In the genomic region with DNA sequence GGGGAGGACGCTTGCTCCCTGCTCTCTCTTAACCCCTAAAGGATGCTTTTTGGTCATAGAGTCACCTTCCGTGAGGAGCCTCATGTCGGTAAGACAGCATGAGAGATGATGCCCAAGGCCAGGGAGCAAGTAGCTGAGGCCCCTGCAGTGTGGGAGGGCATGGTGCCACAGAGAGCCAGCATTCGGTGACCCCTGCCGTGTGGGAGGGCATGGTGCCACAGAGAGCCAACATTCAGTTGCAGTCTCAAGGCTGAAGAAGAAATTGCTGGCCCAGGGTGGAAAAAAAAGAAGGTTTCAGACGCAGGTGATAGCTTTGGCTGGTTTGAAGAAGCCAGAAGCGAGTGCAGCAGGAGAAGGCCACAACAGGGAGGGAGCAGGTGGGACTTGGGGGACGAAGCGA, we compare ENCODE assay signal across 27 mouse cellular contexts. TPM values are rescaled to one million over a fixed set of nuclear protein-coding genes. Genes with fewer than 3 reads are reported as not detected.
A peak's percentile ranks its signal among the peaks of the same experiment; 100 is the strongest.
DNase-seq lines count a peak whose midpoint lies in the region; ATAC-seq and TF ChIP-seq lines count a peak whose summit lies in the region.
"Had no signal": no experiment of that assay in that cellular context is flagged by ENCODE, and none has a peak within 500 bp of the region (broad histone marks: within the 10 kb centered on the region; RNA-seq: fewer than 3 reads in every experiment).

No protein-coding gene starts in this region.

- dilution Hi-C loops in CH12.LX (cut with MboI; ENCODE audit: extremely low pct_ligation_motif_present, extremely low pct_unique_long_range_greater_than_20kb, low sequenced_read_pairs) = no loop called here

- H3K27ac ChIP-seq in CH12.LX (ENCODE audit: insufficient read depth, low read depth) = peak overlapping the region; percentile 11
- peak overlapping the region; percentile 62 for H3K27ac ChIP-seq in cortical plate, adult 2 months (ENCODE audit: insufficient read depth, low read length)
- no peak overlapping the region for H3K27ac ChIP-seq in gastrocnemius, adult 2 months
- H3K27ac ChIP-seq in midbrain, embryonic 15.5 days = no peak overlapping the region
- H3K27ac ChIP-seq: embryonic facial prominence, embryonic 10.5 days; embryonic facial prominence, embryonic 13.5 days; forebrain, embryonic 12.5 days; forebrain, embryonic 15.5 days; heart, embryonic 10.5 days; hindbrain, embryonic 10.5 days; hindbrain, embryonic 13.5 days; intestine, embryonic 15.5 days had no signal

- H3K9me3 ChIP-seq in megakaryocyte, embryonic 14.5 days = peaks cover 11% of the 10 kb centered on the region
- H3K9me3 ChIP-seq in CH12.LX (replicated peaks; ENCODE audit: low read length) = peaks cover 8% of the 10 kb centered on the region
- no peaks in the 10 kb centered on the region for H3K9me3 ChIP-seq in midbrain, embryonic 15.5 days
- H3K9me3 ChIP-seq: embryonic facial prominence, embryonic 10.5 days; embryonic facial prominence, embryonic 13.5 days; forebrain, embryonic 12.5 days; forebrain, embryonic 15.5 days; heart, embryonic 10.5 days; hindbrain, embryonic 13.5 days; intestine, embryonic 15.5 days had no signal

- peaks cover 38% of the 10 kb centered on the region for H3K4me1 ChIP-seq in megakaryocyte, embryonic 14.5 days
- peaks cover 31 to 85% of the 10 kb centered on the region in 2 experiments for H3K4me1 ChIP-seq in CH12.LX (ENCODE audit: control insufficient read depth in 1 of 2, insufficient read depth in 2 of 2)
- peaks cover 17% of the 10 kb centered on the region for H3K4me1 ChIP-seq in cortical plate, adult 2 months (ENCODE audit: control insufficient read depth, insufficient read depth, low read length)
- no peaks in the 10 kb centered on the region for H3K4me1 ChIP-seq in midbrain, embryonic 15.5 days
- H3K4me1 ChIP-seq: embryonic facial prominence, embryonic 10.5 days; forebrain, embryonic 12.5 days; intestine, embryonic 15.5 days had no signal

- no peak overlapping the region for H3K9ac ChIP-seq in CH12.LX (ENCODE audit: insufficient read depth, low read depth)
- H3K9ac ChIP-seq in midbrain, embryonic 15.5 days = no peak overlapping the region
- H3K9ac ChIP-seq: embryonic facial prominence, embryonic 13.5 days; forebrain, embryonic 12.5 days; forebrain, embryonic 15.5 days; hindbrain, embryonic 13.5 days; intestine, embryonic 15.5 days had no signal

- H3K4me2 ChIP-seq in CH12.LX (ENCODE audit: insufficient read depth, low read depth, poor library complexity, severe bottlenecking) = no peak overlapping the region
- H3K4me2 ChIP-seq in midbrain, embryonic 15.5 days = no peak overlapping the region
- H3K4me2 ChIP-seq: embryonic facial prominence, embryonic 13.5 days; forebrain, embryonic 12.5 days; forebrain, embryonic 15.5 days; hindbrain, embryonic 13.5 days; intestine, embryonic 15.5 days had no signal

- H3K4me3 ChIP-seq in megakaryocyte, embryonic 14.5 days (replicated peaks) = peak overlapping the region; percentile 28
- H3K4me3 ChIP-seq in CH12.LX (replicated peaks in 1 of 3; ENCODE audit: low read depth in 2 of 3, low read length in 2 of 3, poor library complexity in 1 of 3) = no peak overlapping the region
- no peak overlapping the region for H3K4me3 ChIP-seq in cortical plate, adult 2 months (ENCODE audit: insufficient read depth, low read length)
- H3K4me3 ChIP-seq in gastrocnemius, adult 2 months = no peak overlapping the region
- no peak overlapping the region for H3K4me3 ChIP-seq in midbrain, embryonic 15.5 days
- H3K4me3 ChIP-seq: embryonic facial prominence, embryonic 10.5 days; embryonic facial prominence, embryonic 13.5 days; erythroblast, embryonic 14.5 days; forebrain, embryonic 12.5 days; forebrain, embryonic 15.5 days; heart, adult 2 months; heart, embryonic 10.5 days; hindbrain, embryonic 10.5 days; hindbrain, embryonic 13.5 days; intestine, embryonic 15.5 days had no signal

- WGBS in midbrain, embryonic 15.5 days = 91% methylated on average over 9 of the region's 9 CpGs

- in situ Hi-C loops in CH12.LX (cut with MboI; ENCODE audit: low pct_ligation_motif_present, low pct_unique_long_range_greater_than_20kb, low sequenced_read_pairs) = loop anchor here (5.0 kb wide), 1 partner anchor 65 kb away; a partner anchor contains a TSS

- no peak for TF ChIP-seq RAD21 in CH12.LX (IDR thresholded peaks at IDR 0.05; ENCODE audit: low read depth, low read length)

- TF ChIP-seq EP300 in CH12.LX (IDR thresholded peaks at IDR 0.05; ENCODE audit: low read length) = no peak

- peaks cover 62% of the 10 kb centered on the region for H3K27me3 ChIP-seq in megakaryocyte, embryonic 14.5 days (replicated peaks)
- H3K27me3 ChIP-seq in CH12.LX (replicated peaks) = no peaks in the 10 kb centered on the region
- H3K27me3 ChIP-seq in midbrain, embryonic 15.5 days (replicated peaks) = no peaks in the 10 kb centered on the region
- H3K27me3 ChIP-seq: embryonic facial prominence, embryonic 13.5 days; forebrain, embryonic 12.5 days; forebrain, embryonic 15.5 days; hindbrain, embryonic 13.5 days; intestine, embryonic 15.5 days had no signal

- TF ChIP-seq POLR2A in CH12.LX (IDR thresholded peaks at IDR 0.05; ENCODE audit: low read depth, low read length) = no peak
- no peak for TF ChIP-seq POLR2A in cortical plate, adult 2 months (IDR thresholded peaks at IDR 0.05; ENCODE audit: extremely low read depth, insufficient read depth, low read length)

- TF ChIP-seq CTCF in CH12.LX (conservative IDR thresholded peaks at IDR 0.05 in 1 of 2, IDR thresholded peaks at IDR 0.05 in 1 of 2; ENCODE audit: low read depth in 2 of 2, low read length in 2 of 2) = no peak
- TF ChIP-seq CTCF in cortical plate, adult 2 months (IDR thresholded peaks at IDR 0.05; ENCODE audit: extremely low read depth, insufficient read depth, low read length) = no peak
- no peak for TF ChIP-seq CTCF in gastrocnemius, adult 2 months (IDR thresholded peaks at IDR 0.05)

- no peaks in the 10 kb centered on the region for H3K36me3 ChIP-seq in megakaryocyte, embryonic 14.5 days (replicated peaks; ENCODE audit: low read length)
- H3K36me3 ChIP-seq in CH12.LX (replicated peaks in 1 of 2; ENCODE audit: control insufficient read depth in 1 of 2, insufficient read depth in 1 of 2, low read length in 1 of 2) = peaks cover 41 to 93% of the 10 kb centered on the region in 2 experiments
- H3K36me3 ChIP-seq in midbrain, embryonic 15.5 days (replicated peaks) = no peaks in the 10 kb centered on the region
- H3K36me3 ChIP-seq: embryonic facial prominence, embryonic 10.5 days; embryonic facial prominence, embryonic 13.5 days; forebrain, embryonic 12.5 days; forebrain, embryonic 15.5 days; heart, embryonic 10.5 days; hindbrain, embryonic 10.5 days; hindbrain, embryonic 13.5 days; intestine, embryonic 15.5 days had no signal

- peak; percentile 46 to 48 for DNase-seq in cerebellum, postnatal 14 days
- no peak for DNase-seq in CH12.LX (ENCODE audit: extremely low read depth)
- no peak for DNase-seq in gastrocnemius, adult 2 months
- DNase-seq: adrenal gland, adult 8-10 months; adrenal gland, postnatal 25 days; B cell, adult 2 months; cerebellum, adult 11 months; cerebellum, adult 2 months; embryo, embryonic 11 days; gastrocnemius, postnatal 10 days; gastrocnemius, postnatal 36 days had no signal

- intact Hi-C loops in gastrocnemius, adult 2 months (cut with DNase I) = loop anchor here (5.0 kb wide), 1 partner anchor 60 kb away; no protein-coding TSS in a partner anchor

- no peak for ATAC-seq in cerebellum, adult (ENCODE audit: insufficient number of reproducible peaks, low FRiP score, low TSS enrichment)
- ATAC-seq in megakaryocyte, adult 5-6 weeks (ENCODE audit: poor library complexity, severe bottlenecking) = no peak
- no peak for ATAC-seq in midbrain, embryonic 15.5 days (replicated peaks)
- ATAC-seq: forebrain, embryonic 15.5 days; hindbrain, embryonic 16.5 days; intestine, embryonic 15.5 days had no signal

- H3K79me2 ChIP-seq in CH12.LX (replicated peaks; ENCODE audit: control insufficient read depth, extremely low read depth, insufficient read depth, poor library complexity, severe bottlenecking) = peaks cover 73% of the 10 kb centered on the region

TF ChIP-seq in CH12.LX, 34 proteins besides CTCF, POLR2A, EP300 and RAD21:
- TF ChIP-seq NELFE (IDR thresholded peaks at IDR 0.05; ENCODE audit: low read depth, low read length) (no peak), KAT2A (IDR thresholded peaks at IDR 0.05; ENCODE audit: insufficient replicate concordance, low read length) (no peak), SIN3A (IDR thresholded peaks at IDR 0.05; ENCODE audit: low read length) (no peak), MEF2A (IDR thresholded peaks at IDR 0.05; ENCODE audit: borderline replicate concordance, low read depth, low read length) (no peak), TCF12 (IDR thresholded peaks at IDR 0.05; ENCODE audit: low read depth, low read length) (no peak), JUND (conservative IDR thresholded peaks at IDR 0.05; ENCODE audit: low read depth, low read length) (no peak), ETS1 (conservative IDR thresholded peaks at IDR 0.05; ENCODE audit: low read depth, low read length) (no peak), TBP (conservative IDR thresholded peaks at IDR 0.05; ENCODE audit: low read depth, low read length) (no peak), MYC (IDR thresholded peaks at IDR 0.05; ENCODE audit: low read depth, low read length) (no peak), ZMIZ1 (IDR thresholded peaks at IDR 0.05; ENCODE audit: low read depth, low read length) (no peak), UBTF (IDR thresholded peaks at IDR 0.05; ENCODE audit: low read depth, low read length) (no peak)
TF ChIP-seq in CH12.LX: peak in this region for 0.

RNA-seq across cellular contexts. Expression of a gene that starts 35.4 kb away (rescaled TPM):
- 2.7 and 2.8 TPM in 2 replicates for polyA plus RNA-seq in megakaryocyte, embryonic 14.5 days (2012; ENCODE audit: insufficient read depth, low replicate concordance)
- 9.5 and 10.3 TPM in 2 replicates for total RNA-seq in megakaryocyte, adult 5-6 weeks (2015)
- 8.1 and 10.6 TPM in 2 replicates for total RNA-seq in megakaryocyte, adult 5-6 weeks (2017)
- total RNA-seq in CH12.LX (2012; rRNA removed) (12.2 and 14.1 TPM in 2 replicates), CH12.LX (2014; rRNA removed) (16.1 and 19.8 TPM in 2 replicates)
- 12.4 and 15.5 TPM in 2 replicates for polyA plus RNA-seq in CH12.LX (2012; ENCODE audit: insufficient read length, low read depth)
- 2.0 and 2.2 TPM in 2 replicates for polyA plus RNA-seq in cortical plate, adult 2 months (2012; rRNA removed)
- total RNA-seq in gastrocnemius, adult 2 months (2021) = 1 to 10 TPM in 1 of 2 experiments, under 1 TPM in 1; 0.95 to 1.4 TPM
- 6.0 and 7.3 TPM in 2 replicates for polyA plus RNA-seq in midbrain, embryonic 15.5 days (2015; fragmentation: Nextera tagmentation; extraction: Ambion mirVana)

Comparison
In these comparisons a context has a peak if more than half of its experiments do, and no peak if none do; other contexts are left out.
1. DNase-seq: peak in cerebellum, postnatal 14 days (2 of 2); none in CH12.LX (single experiment) and gastrocnemius, adult 2 months (single experiment).
2. H3K27ac ChIP-seq: peak in CH12.LX (single experiment) and cortical plate, adult 2 months (single experiment); none in gastrocnemius, adult 2 months (single experiment) and midbrain, embryonic 15.5 days (single experiment).